Mouse (Mus musculus) bone marrow macrophage, adult 2 months (primary cell): ENCODE data around the gene Gm20388.

ENCODE experiments used
- CTCF ChIP-seq: IDR thresholded peaks from 2 replicates; pipeline ENCODE4 v1.5.1; 2012; ENCODE audit warnings: low read depth, mild to moderate bottlenecking, low read length, moderate library complexity
- POLR2A ChIP-seq: IDR thresholded peaks from 2 replicates; pipeline ENCODE4 v1.6.1; 2012; ENCODE audit warnings: mild to moderate bottlenecking, low read depth, low read length, borderline replicate concordance

GRCm38 (mm10) chr8:120276891-120277426, 366.3 kb downstream of the Gm20388 start:
- TF ChIP-seq POLR2A (no peak), CTCF (no peak)
